Mouse (Mus musculus) layer of hippocampus, postnatal 14 days (tissue): Measurements from ENCODE around the gene Cbr2. TPM values are rescaled to one million over a fixed set of nuclear protein-coding genes. Genes with fewer than 3 reads are reported as not detected.

Experiments
- DNase-seq, 2 experiments: peaks; one replicate each; pipeline ENCODE4 v3.0.0; 2021 to 2022; ENCODE audit warnings: low spot score in 2 of 2, mixed read lengths in 1 of 2
- total RNA-seq, 2 experiments: library from RNA; stranded (reverse); gene quantifications; 2 replicates each; pipeline ENCODE4 v1.2.3; 2021

The Cbr2 gene
- total RNA-seq, 2 experiments from 2014 or later, result 2.1 to 2.2 TPM

DNA sequence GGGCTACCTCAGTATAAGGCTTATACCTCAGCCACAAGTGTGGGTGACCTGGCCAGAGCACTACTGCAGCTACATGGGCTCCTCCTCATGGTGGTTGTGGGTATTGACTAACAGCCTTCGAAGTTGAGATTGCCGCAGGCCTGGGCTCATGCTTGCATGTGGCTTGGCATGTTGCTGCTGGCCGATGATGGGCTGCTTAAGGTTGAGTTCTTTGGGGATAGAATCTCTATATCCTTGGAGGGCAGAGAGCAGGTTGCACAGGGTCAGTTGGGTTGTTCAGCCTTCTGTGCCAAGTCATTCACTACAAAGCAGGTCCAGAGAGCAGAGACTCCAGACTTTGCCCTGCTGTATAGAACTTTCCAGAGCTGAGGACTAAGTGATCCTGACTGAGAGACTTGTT lies 52.0 kb downstream of the Cbr2 start:
- DNase-seq, result no peak

Other genes with a start within 250 kb of the Cbr2 start
- 10 to 100 TPM; 71.3 to 73.5 TPM for gene Mrpl12, start 247.5 kb downstream of the Cbr2 start, total RNA-seq
- gene Slc25a10, start 240.3 kb downstream of the Cbr2 start, total RNA-seq, result 10 to 100 TPM; 25.6 to 27.2 TPM
- gene Gcgr, start 201.4 kb downstream of the Cbr2 start, total RNA-seq, result under 1 TPM; 0.28 to 0.36 TPM
- gene Mcrip1, start 182.4 kb downstream of the Cbr2 start, total RNA-seq, result 10 to 100 TPM; 86.1 to 89.0 TPM
- gene Ppp1r27, start 181.0 kb downstream of the Cbr2 start, total RNA-seq, result not detected
- gene P4hb, start 158.9 kb downstream of the Cbr2 start, total RNA-seq, result 100 to 1,000 TPM; 142 to 157 TPM
- gene Arhgdia, start 150.5 kb downstream of the Cbr2 start, total RNA-seq, result 100 to 1,000 TPM; 366 to 384 TPM
- gene Alyref, start 133.7 kb downstream of the Cbr2 start, total RNA-seq, result 10 to 100 TPM; 69.3 to 77.0 TPM
- 10 to 100 TPM; 88.0 to 96.5 TPM for gene Anapc11, start 133.7 kb downstream of the Cbr2 start, total RNA-seq
- 1 to 10 TPM; 2.3 to 2.7 TPM for gene Npb, start 123.6 kb downstream of the Cbr2 start, total RNA-seq
- 100 to 1,000 TPM; 150 TPM for gene Pcyt2, start 114.2 kb downstream of the Cbr2 start, total RNA-seq
- gene Sirt7, start 106.9 kb downstream of the Cbr2 start, total RNA-seq, result 10 to 100 TPM; 35.0 to 35.4 TPM
- 10 to 100 TPM; 85.5 to 89.8 TPM for gene Mafg, start 98.5 kb downstream of the Cbr2 start, total RNA-seq
- 1 to 10 TPM; 4.7 to 5.1 TPM for gene Pycr1, start 88.3 kb downstream of the Cbr2 start, total RNA-seq
- gene Myadml2, start 84.0 kb downstream of the Cbr2 start, total RNA-seq, result 1 to 10 TPM; 3.0 to 3.5 TPM
- 10 to 100 TPM in 1 of 2 experiments, 1 to 10 TPM in 1; 7.9 to 10.2 TPM for gene Notum, start 70.9 kb downstream of the Cbr2 start, total RNA-seq
- gene Aspscr1, start 59.1 kb downstream of the Cbr2 start, total RNA-seq, result 10 to 100 TPM; 54.2 to 58.9 TPM
- 10 to 100 TPM; 26.8 to 28.9 TPM for gene Cenpx, start 18.4 kb downstream of the Cbr2 start, total RNA-seq
- gene Lrrc45, start 18.2 kb downstream of the Cbr2 start, total RNA-seq, result 10 to 100 TPM; 56.0 to 58.2 TPM
- gene Rac3, start 10.6 kb downstream of the Cbr2 start, total RNA-seq, result 10 to 100 TPM; 83.9 to 98.6 TPM
- gene Dcxr, start 4.8 kb downstream of the Cbr2 start, total RNA-seq, result 10 to 100 TPM; 10.4 to 12.0 TPM
- gene Hmga1b, start 30.7 kb upstream of the Cbr2 start, total RNA-seq, result 10 to 100 TPM; 16.1 to 21.9 TPM
- 10 to 100 TPM; 79.0 to 81.2 TPM for gene Rfng, start 52.1 kb upstream of the Cbr2 start, total RNA-seq
- gene Gps1, start 52.2 kb upstream of the Cbr2 start, total RNA-seq, result 100 to 1,000 TPM; 137 to 138 TPM
- 10 to 100 TPM; 40.1 to 45.5 TPM for gene Dus1l, start 64.3 kb upstream of the Cbr2 start, total RNA-seq
- 100 to 1,000 TPM; 223 to 257 TPM for gene Fasn, start 92.4 kb upstream of the Cbr2 start, total RNA-seq
- gene Ccdc57, start 200.8 kb upstream of the Cbr2 start, total RNA-seq, result 1 to 10 TPM; 5.7 to 7.8 TPM
- gene Slc16a3, start 216.4 kb upstream of the Cbr2 start, total RNA-seq, result 1 to 10 TPM; 2.1 to 3.3 TPM